Mouse (Mus musculus) testis, adult 2 months (tissue): ENCODE measurements around the gene Pttg1. TPM values are rescaled to one million over a fixed set of nuclear protein-coding genes. Genes with fewer than 3 reads are reported as not detected.

Source experiments
- H3K27ac ChIP-seq: fragments of 200-500 bp; 2 replicates; pipeline ENCODE4 v1.5.1; 2012; ENCODE audit warnings: low read depth, low read length; ENCODE audit not compliant: control insufficient read depth, insufficient read depth
- H3K27me3 ChIP-seq: fragments of 200-500 bp; 2 replicates; pipeline ENCODE4 v1.6.1; 2012; ENCODE audit warnings: mild to moderate bottlenecking, low read length, moderate library complexity; ENCODE audit not compliant: control insufficient read depth, insufficient read depth
- H3K36me3 ChIP-seq: fragments of 200-500 bp; 2 replicates; pipeline ENCODE4 v1.6.1; 2012; ENCODE audit warnings: mild to moderate bottlenecking, low read length; ENCODE audit not compliant: control insufficient read depth, insufficient read depth
- H3K4me1 ChIP-seq: fragments of 200-500 bp; 2 replicates; pipeline ENCODE4 v1.6.1; 2012; ENCODE audit warnings: low read length; ENCODE audit not compliant: control insufficient read depth, insufficient read depth
- H3K4me3 ChIP-seq: fragments of 200-500 bp; 2 replicates; pipeline ENCODE4 v1.5.1; 2012; ENCODE audit warnings: low read depth, mild to moderate bottlenecking, low read length, moderate library complexity, mixed read lengths; ENCODE audit not compliant: control insufficient read depth
- CTCF ChIP-seq: fragments of 200-500 bp; IDR thresholded peaks from 2 replicates; pipeline ENCODE4 v1.5.1; 2012; ENCODE audit warnings: low read depth, mild to moderate bottlenecking, inconsistent platforms, low read length, moderate library complexity; ENCODE audit not compliant: control insufficient read depth, insufficient read depth, insufficient replicate concordance
- POLR2A ChIP-seq: fragments of 200-500 bp; IDR thresholded peaks from 2 replicates; pipeline ENCODE4 v1.6.1; 2012; ENCODE audit warnings: low read depth, mild to moderate bottlenecking, inconsistent platforms, low read length, moderate library complexity; ENCODE audit not compliant: control insufficient read depth
- polyA plus RNA-seq: library from polyadenylated mRNA; depleted of rRNA; stranded (reverse); fragments of >200 nt; gene quantifications from 2 replicates; pipeline ENCODE4 v1.2.3, GENCODE M21; 2012; rRNA removed

The Pttg1 gene
- polyA plus RNA-seq, 1 experiment = 105 TPM

DNA sequence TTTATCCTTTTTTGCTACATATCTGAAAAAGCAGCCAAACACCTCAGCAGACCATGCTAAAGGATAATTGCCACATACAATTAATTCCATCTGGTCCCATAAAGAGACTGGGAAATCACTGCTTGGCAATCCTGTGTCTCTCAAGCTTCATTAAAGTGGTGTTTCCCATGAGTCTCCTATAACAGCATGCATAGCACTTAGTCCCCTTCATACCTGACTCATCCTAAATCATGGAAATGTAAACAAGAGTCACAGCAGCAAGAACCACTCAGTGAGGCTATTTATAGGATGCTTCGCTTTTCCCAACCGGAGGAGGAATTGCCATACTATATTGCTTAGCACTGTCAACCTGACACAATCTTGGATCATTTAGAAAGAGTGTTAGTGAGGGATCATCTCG is 52.7 kb downstream of the Pttg1 start:
- Histone ChIP-seq H3K4me3 (no peak overlapping the region), H3K4me1 (peaks cover 2% of the 10 kb centered on the region; the same call in 1 of the 2 replicates), H3K27me3 (no peaks in the 10 kb centered on the region), H3K36me3 (no peaks in the 10 kb centered on the region), H3K27ac (no peak overlapping the region)
- no peak for TF ChIP-seq CTCF
- no peak for TF ChIP-seq POLR2A

DNA sequence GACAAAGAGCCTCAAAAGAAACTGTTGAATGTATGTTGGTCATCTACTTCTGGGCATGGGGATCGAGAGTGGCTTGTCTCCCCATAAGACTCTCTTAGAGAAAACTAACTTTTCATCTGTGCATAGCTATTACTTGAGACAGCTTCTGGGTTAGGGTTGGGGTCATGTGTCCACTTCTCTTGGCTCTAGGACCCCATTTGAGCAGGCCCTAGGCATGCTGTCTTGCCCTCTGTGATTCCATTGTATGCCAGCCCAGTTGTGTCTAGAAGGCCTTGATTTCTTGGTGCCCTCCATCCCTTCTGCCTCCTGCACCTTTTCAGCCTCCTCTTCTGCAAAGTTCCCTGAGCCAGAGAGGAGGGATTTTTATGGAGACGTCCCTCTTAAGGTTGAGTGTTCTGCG is 54.2 kb downstream of the Pttg1 start:
- H3K27me3 ChIP-seq = no peaks in the 10 kb centered on the region
- no peaks in the 10 kb centered on the region for H3K36me3 ChIP-seq
- H3K27ac ChIP-seq = no peak overlapping the region
- H3K4me1 ChIP-seq = peaks cover 2% of the 10 kb centered on the region; the same call in 1 of the 2 replicates
- H3K4me3 ChIP-seq = no peak overlapping the region
- TF ChIP-seq CTCF (no peak), POLR2A (no peak)

Other genes with a start within 250 kb of the Pttg1 start
- gene Slu7, start 7.5 kb upstream of the Pttg1 start, polyA plus RNA-seq = 5.0 and 6.2 TPM in 2 replicates
- 1.3 and 1.4 TPM in 2 replicates for gene C1qtnf2, start 48.0 kb upstream of the Pttg1 start, polyA plus RNA-seq
- gene Ccnjl, start 102.5 kb upstream of the Pttg1 start, polyA plus RNA-seq = 2.4 and 2.8 TPM in 2 replicates
- gene 4933415A04Rik, start 160.8 kb upstream of the Pttg1 start, polyA plus RNA-seq = 0.28 TPM in 2 replicates
- gene Fabp6, start 175.3 kb upstream of the Pttg1 start, polyA plus RNA-seq = not detected in 2 replicates